Mouse (Mus musculus) liver, embryonic 13.5 days (tissue): ENCODE measurements at regions not wholly inside any gene's neighbourhood (a gene's known extent, or its start where the extent isn't known, plus 50 kb on each side); places are given as distances from the start of the nearest gene placed in this dataset.

Experiments
- ATAC-seq: fragments of 200-750 bp; cut with Nextera tagmentation; 2 replicates; pipeline ENCODE4 v1.8.0; 2017; ENCODE audit warnings: low read depth, mild to moderate bottlenecking, moderate number of reproducible peaks, moderate library complexity
- DNase-seq: peaks from one replicate; pipeline ENCODE4 v3.0.0; 2022
- H3K27ac ChIP-seq: fragments of 300-500 bp; sonication (generic); 2 replicates; pipeline ENCODE4 v1.5.1; 2015; ENCODE audit warnings: moderate library complexity, mild to moderate bottlenecking, inconsistent platforms
- H3K27me3 ChIP-seq: fragments of 300-500 bp; sonication (generic); 2 replicates; pipeline ENCODE4 v1.6.1; 2015; ENCODE audit warnings: mild to moderate bottlenecking, inconsistent platforms
- H3K36me3 ChIP-seq: fragments of 300-500 bp; sonication (generic); 2 replicates; pipeline ENCODE4 v1.6.1; 2015; ENCODE audit warnings: mild to moderate bottlenecking, inconsistent platforms
- H3K4me1 ChIP-seq: fragments of 300-500 bp; sonication (generic); replicated peaks from 2 replicates; pipeline ENCODE4 v1.6.1; 2015; ENCODE audit warnings: inconsistent platforms
- H3K4me2 ChIP-seq: fragments of 300-500 bp; sonication (generic); 2 replicates; pipeline ENCODE4 v1.6.1; 2015; ENCODE audit warnings: inconsistent platforms, mild to moderate bottlenecking, moderate library complexity
- H3K4me3 ChIP-seq: fragments of 300-500 bp; sonication (generic); replicated peaks from 2 replicates; pipeline ENCODE4 v1.5.1; 2015; ENCODE audit warnings: mild to moderate bottlenecking, inconsistent platforms
- H3K9ac ChIP-seq: fragments of 300-500 bp; sonication (generic); 2 replicates; pipeline ENCODE4 v1.6.1; 2015; ENCODE audit warnings: mild to moderate bottlenecking, inconsistent platforms
- H3K9me3 ChIP-seq: fragments of 300-500 bp; sonication (generic); replicated peaks from 2 replicates; pipeline ENCODE4 v1.6.1; 2016; ENCODE audit warnings: inconsistent platforms
- WGBS: fragments of 180-500 bp; shearing (Covaris S2); methylation state at CpG from one replicate; pipeline ENCODE4 v1.1.7; 2015; ENCODE audit not compliant: insufficient replicate concordance; 5-methylcytosine and 5-hydroxymethylcytosine counted together

DNA sequence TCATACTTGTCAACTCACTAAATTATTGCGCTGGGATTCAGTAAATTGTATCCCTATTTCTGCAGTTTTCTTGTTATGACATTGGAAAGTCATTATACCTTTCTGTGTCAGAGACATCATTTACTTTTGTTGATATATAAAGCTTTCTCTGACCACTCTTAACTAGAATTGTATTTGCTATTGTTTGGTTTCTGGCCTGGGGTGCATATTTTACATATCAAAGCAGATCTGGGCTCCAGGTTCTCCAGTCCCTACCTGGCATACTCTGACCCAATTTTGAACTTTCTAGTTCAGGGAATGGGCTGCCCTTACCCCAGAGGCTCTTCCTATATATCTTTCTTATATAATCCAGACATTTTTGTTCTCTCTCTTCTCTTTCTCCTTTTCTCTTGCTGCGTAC is 195.8 kb upstream of the Tmeff2 start:
- Histone ChIP-seq H3K4me3 (no peak overlapping the region), H3K4me1 (no peaks in the 10 kb centered on the region), H3K36me3 (no peaks in the 10 kb centered on the region), H3K27ac (no peak overlapping the region), H3K9ac (no peak overlapping the region), H3K9me3 (no peaks in the 10 kb centered on the region), H3K4me2 (no peak overlapping the region), H3K27me3 (no peaks in the 10 kb centered on the region)
- WGBS, result 70% methylated on average over 2 of the region's 2 CpGs
- ATAC-seq (no peak), DNase-seq (no peak)

DNA sequence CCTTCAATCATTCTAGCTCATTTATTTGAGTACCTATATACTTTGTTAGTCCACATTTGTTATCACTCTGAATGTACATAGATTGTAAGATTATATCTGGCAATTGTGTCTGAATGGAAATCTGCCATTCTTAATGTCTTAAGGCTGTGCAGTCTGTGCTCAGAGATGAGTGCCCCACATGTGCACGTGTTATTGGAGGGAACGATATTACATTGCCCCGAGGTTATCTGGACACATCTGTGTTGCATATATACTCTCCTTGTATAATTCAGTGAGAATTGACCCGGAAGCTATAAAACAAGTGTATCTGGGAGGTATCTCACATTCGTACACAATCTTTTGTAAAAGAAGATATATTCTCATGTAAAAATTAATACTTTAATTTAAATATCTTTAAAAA is 155.4 kb upstream of the Tmeff2 start:
- no peak overlapping the region for H3K4me3 ChIP-seq
- no peak overlapping the region for H3K4me2 ChIP-seq
- no peak for ATAC-seq

DNA sequence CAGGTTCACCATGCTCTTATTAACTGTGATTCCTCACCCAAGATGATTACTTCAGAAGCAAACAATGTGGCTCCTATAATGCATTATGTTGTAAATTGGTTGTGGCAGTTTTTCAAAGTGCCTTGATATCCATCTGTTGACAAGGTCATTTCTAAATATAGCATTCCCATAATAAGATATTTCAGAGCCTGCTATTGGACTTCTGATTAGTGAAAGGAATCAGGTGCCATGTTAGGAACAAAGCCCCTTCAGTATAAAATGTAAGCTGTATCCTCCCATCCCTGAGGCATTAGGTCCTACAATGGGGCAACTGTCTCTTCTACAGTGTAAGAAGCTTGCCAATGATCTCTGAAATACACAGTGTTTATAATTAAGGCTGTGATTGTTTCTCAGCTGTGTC is 130.2 kb upstream of the Tmeff2 start:
- Histone ChIP-seq H3K4me3 (no peak overlapping the region), H3K9me3 (no peaks in the 10 kb centered on the region), H3K4me2 (no peak overlapping the region), H3K4me1 (no peaks in the 10 kb centered on the region), H3K9ac (no peak overlapping the region), H3K27me3 (no peaks in the 10 kb centered on the region), H3K36me3 (no peaks in the 10 kb centered on the region), H3K27ac (no peak overlapping the region)
- ATAC-seq, result no peak
- DNase-seq, result no peak

More for the DNA sequence above, 155.4 kb upstream of the Tmeff2 start:
- Histone ChIP-seq H3K27me3 (no peaks in the 10 kb centered on the region), H3K27ac (no peak overlapping the region), H3K9me3 (no peaks in the 10 kb centered on the region), H3K9ac (no peak overlapping the region), H3K36me3 (no peaks in the 10 kb centered on the region), H3K4me1 (no peaks in the 10 kb centered on the region)
- 69% methylated on average over 5 of the region's 5 CpGs for WGBS
- DNase-seq, result no peak

- H3K4me1 ChIP-seq, result no peaks in the 10 kb centered on the region
- H3K4me3 ChIP-seq, result no peak overlapping the region
- no peaks in the 10 kb centered on the region for H3K27me3 ChIP-seq
- no peaks in the 10 kb centered on the region for H3K36me3 ChIP-seq
- 47% methylated on average over 3 of the region's 3 CpGs for WGBS
- H3K27ac ChIP-seq, result no peak overlapping the region
- H3K9ac ChIP-seq, result no peak overlapping the region
- H3K9me3 ChIP-seq, result no peaks in the 10 kb centered on the region
- H3K4me2 ChIP-seq, result no peak overlapping the region
- ATAC-seq (no peak), DNase-seq (no peak)
Observed at GRCm38 (mm10) chr1:50795264-50795663, 105.2 kb upstream of the Tmeff2 start.

DNA sequence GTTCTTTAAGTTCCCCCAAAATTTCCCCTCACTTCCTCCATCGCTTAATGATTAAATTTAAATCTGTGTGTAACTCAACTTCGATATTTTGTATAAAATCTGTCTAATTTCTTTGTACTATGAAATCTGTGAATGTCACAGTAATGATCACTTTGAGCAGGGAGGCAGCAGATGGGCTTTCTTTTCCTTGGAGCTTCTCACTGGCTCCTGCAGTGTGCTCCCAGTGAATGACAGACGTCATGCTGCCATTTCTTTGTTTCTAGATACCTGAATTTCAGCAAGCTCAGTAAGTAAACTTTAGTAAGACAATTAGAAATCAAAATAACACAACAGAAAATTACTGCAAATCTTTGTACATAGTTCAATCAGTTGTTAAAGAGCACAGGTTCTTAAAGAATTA is 102.3 kb upstream of the Tmeff2 start:
- no peaks in the 10 kb centered on the region for H3K9me3 ChIP-seq
- no peak overlapping the region for H3K9ac ChIP-seq
- H3K27me3 ChIP-seq, result no peaks in the 10 kb centered on the region
- H3K4me1 ChIP-seq, result no peaks in the 10 kb centered on the region
- H3K36me3 ChIP-seq, result no peaks in the 10 kb centered on the region
- 47% methylated on average over 3 of the region's 3 CpGs for WGBS
- DNase-seq, result no peak
- no peak overlapping the region for H3K4me2 ChIP-seq
- H3K4me3 ChIP-seq, result no peak overlapping the region
- no peak overlapping the region for H3K27ac ChIP-seq
- ATAC-seq, result no peak

DNA sequence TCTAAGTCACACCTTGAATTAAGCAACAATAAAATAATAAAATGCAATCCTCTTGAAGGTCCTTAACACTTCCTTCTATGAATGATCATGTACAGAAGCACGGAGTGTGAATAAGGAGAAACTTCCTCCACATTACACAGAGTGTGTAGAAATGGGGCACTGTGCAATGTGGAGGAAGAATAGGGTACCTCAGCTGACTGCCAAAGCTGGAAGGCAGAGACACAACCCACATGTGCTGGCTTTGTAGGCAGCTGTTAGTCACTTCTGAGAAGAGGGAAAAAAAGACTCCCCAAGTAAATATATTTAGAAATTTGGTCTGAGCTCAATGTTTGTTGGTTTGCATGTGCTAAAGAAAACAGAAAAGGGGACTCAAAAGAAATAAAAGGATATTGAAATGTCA is 94.1 kb upstream of the Tmeff2 start:
- Histone ChIP-seq H3K9me3 (no peaks in the 10 kb centered on the region), H3K4me3 (no peak overlapping the region), H3K4me2 (no peak overlapping the region), H3K9ac (no peak overlapping the region), H3K4me1 (no peaks in the 10 kb centered on the region), H3K27me3 (no peaks in the 10 kb centered on the region), H3K36me3 (no peaks in the 10 kb centered on the region), H3K27ac (no peak overlapping the region)
- DNase-seq (no peak), ATAC-seq (no peak)
- WGBS, result 49% methylated on average over 1 of the region's 1 CpGs

DNA sequence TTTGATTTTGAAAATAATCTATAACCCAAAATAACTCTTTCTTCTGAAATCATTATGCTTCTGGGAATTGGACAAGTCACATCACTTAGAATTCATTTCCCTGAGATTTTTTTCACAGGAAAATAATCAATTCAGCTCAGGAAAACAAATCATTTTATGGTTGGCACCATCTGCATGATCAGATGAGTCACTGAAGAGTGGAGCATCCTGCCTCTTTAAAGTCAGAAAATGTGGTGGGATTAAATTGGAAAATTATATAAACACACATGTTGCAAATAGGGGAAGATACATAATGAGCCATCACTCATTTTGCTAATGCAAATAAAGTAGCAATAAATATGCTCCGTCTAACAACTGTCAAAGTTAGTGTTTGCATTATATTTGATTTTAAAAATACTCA is 93.6 kb upstream of the Tmeff2 start:
- Histone ChIP-seq H3K27me3 (no peaks in the 10 kb centered on the region), H3K4me1 (no peaks in the 10 kb centered on the region), H3K4me3 (no peak overlapping the region), H3K36me3 (no peaks in the 10 kb centered on the region), H3K9me3 (no peaks in the 10 kb centered on the region), H3K4me2 (no peak overlapping the region), H3K27ac (no peak overlapping the region), H3K9ac (no peak overlapping the region)
- ATAC-seq (no peak), DNase-seq (no peak)
- WGBS, result 57% methylated on average over 1 of the region's 1 CpGs

- ATAC-seq, result no peak
- 36% methylated on average over 1 of the region's 1 CpGs for WGBS
Observed at GRCm38 (mm10) chr1:50831663-50832062, 68.8 kb upstream of the Tmeff2 start.

GRCm38 (mm10) chr1:50836123-50836522 is 64.3 kb upstream of the Tmeff2 start:
- DNase-seq (no peak), ATAC-seq (no peak)
- Histone ChIP-seq H3K27ac (no peak overlapping the region), H3K4me1 (no peaks in the 10 kb centered on the region), H3K36me3 (no peaks in the 10 kb centered on the region), H3K4me2 (no peak overlapping the region), H3K4me3 (no peak overlapping the region), H3K27me3 (no peaks in the 10 kb centered on the region), H3K9ac (no peak overlapping the region), H3K9me3 (no peaks in the 10 kb centered on the region)
- whole genome bisulfite sequencing, result 60% methylated on average over 6 of the region's 6 CpGs

More at GRCm38 (mm10) chr1:50831663-50832062, 68.8 kb upstream of the Tmeff2 start:
- Histone ChIP-seq H3K36me3 (no peaks in the 10 kb centered on the region), H3K4me1 (no peaks in the 10 kb centered on the region), H3K27ac (no peak overlapping the region), H3K9me3 (no peaks in the 10 kb centered on the region), H3K27me3 (no peaks in the 10 kb centered on the region), H3K9ac (no peak overlapping the region), H3K4me3 (no peak overlapping the region), H3K4me2 (no peak overlapping the region)
- DNase-seq, result no peak

DNA sequence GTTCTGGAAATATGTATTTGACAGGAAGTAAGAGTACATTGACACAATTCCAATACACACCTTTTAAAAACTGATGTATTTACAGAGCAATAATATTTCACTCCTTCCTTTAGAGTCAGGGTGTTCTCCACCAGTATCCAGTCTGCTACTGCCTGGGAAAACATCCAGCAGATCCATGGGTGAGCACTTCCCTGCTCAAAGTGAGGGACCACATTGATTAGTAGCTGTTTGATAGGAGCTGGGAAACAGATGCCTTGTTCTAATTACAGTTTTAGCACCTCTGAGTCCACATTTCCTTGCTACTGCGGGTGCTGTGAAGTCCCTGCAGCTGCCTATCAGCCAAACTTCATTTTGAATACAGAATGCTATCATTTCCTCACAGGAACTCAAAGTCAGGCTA is 53.3 kb upstream of the Tmeff2 start:
- DNase-seq (no peak), ATAC-seq (no peak)
- H3K36me3 ChIP-seq, result no peaks in the 10 kb centered on the region
- no peak overlapping the region for H3K4me2 ChIP-seq
- H3K9ac ChIP-seq, result no peak overlapping the region
- WGBS, result 29% methylated on average over 1 of the region's 1 CpGs
- H3K27me3 ChIP-seq, result no peaks in the 10 kb centered on the region
- H3K27ac ChIP-seq, result no peak overlapping the region
- no peaks in the 10 kb centered on the region for H3K4me1 ChIP-seq
- no peak overlapping the region for H3K4me3 ChIP-seq
- no peaks in the 10 kb centered on the region for H3K9me3 ChIP-seq
